Mouse (Mus musculus) embryonic facial prominence, embryonic 15.5 days (tissue): ENCODE measurements around the gene Spaar. TPM values are rescaled to one million over a fixed set of nuclear protein-coding genes. Genes with fewer than 3 reads are reported as not detected.
"Not testable (repeated sequence)": the region's sequence is repeated elsewhere in the genome, so short reads cannot be mapped to it uniquely, and the experiment has no call there.

Experiments
- ATAC-seq: fragments of 200-750 bp; cut with Nextera tagmentation; 2 replicates; pipeline ENCODE4 v1.8.0; 2017; ENCODE audit warnings: low read depth, moderate TSS enrichment; ENCODE audit not compliant: insufficient number of reproducible peaks, low FRiP score, low TSS enrichment
- H3K27ac ChIP-seq: fragments of 300-500 bp; sonication (generic); replicated peaks from 2 replicates; pipeline ENCODE4 v1.5.1; 2015; ENCODE audit warnings: mild to moderate bottlenecking, inconsistent platforms
- H3K27me3 ChIP-seq: fragments of 300-500 bp; sonication (generic); 2 replicates; pipeline ENCODE4 v1.6.1; 2015; ENCODE audit warnings: inconsistent platforms
- H3K36me3 ChIP-seq: fragments of 300-500 bp; sonication (generic); 2 replicates; pipeline ENCODE4 v1.6.1; 2015; ENCODE audit warnings: mild to moderate bottlenecking, inconsistent platforms
- H3K4me1 ChIP-seq: fragments of 300-500 bp; sonication (generic); 2 replicates; pipeline ENCODE4 v1.6.1; 2015; ENCODE audit warnings: inconsistent platforms
- H3K4me2 ChIP-seq: fragments of 300-500 bp; sonication (generic); replicated peaks from 2 replicates; pipeline ENCODE4 v1.6.1; 2015; ENCODE audit warnings: mild to moderate bottlenecking, inconsistent platforms
- H3K4me3 ChIP-seq: fragments of 300-500 bp; sonication (generic); replicated peaks from 2 replicates; pipeline ENCODE4 v1.5.1; 2015; ENCODE audit warnings: mild to moderate bottlenecking, inconsistent platforms
- H3K9ac ChIP-seq: fragments of 300-500 bp; sonication (generic); 2 replicates; pipeline ENCODE4 v1.6.1; 2015; ENCODE audit warnings: inconsistent platforms
- H3K9me3 ChIP-seq: fragments of 300-500 bp; sonication (generic); replicated peaks from 2 replicates; pipeline ENCODE4 v1.6.1; 2016; ENCODE audit warnings: inconsistent platforms
- WGBS: fragments of 180-500 bp; shearing (Covaris S2); methylation state at CpG from one replicate; pipeline ENCODE4 v1.1.7; 2015; 5-methylcytosine and 5-hydroxymethylcytosine counted together
- polyA plus RNA-seq: library from polyadenylated mRNA; unstranded; fragments of >200 nt; fragmentation: Nextera tagmentation; extraction: Ambion mirVana; gene quantifications from 2 replicates; pipeline ENCODE4 v1.2.1, GENCODE M21; 2015

Spaar gene
- polyA plus RNA-seq, 1 experiment from 2014 or later, result 0.31 TPM

GRCm38 (mm10) chr4:43759571-43760418 lies 30.0 kb downstream of the Spaar start:
- Histone ChIP-seq H3K36me3 (no peaks in the 10 kb centered on the region), H3K4me3 (no peak overlapping the region), H3K27me3 (no peaks in the 10 kb centered on the region), H3K9me3 (no peaks in the 10 kb centered on the region), H3K27ac (peak overlapping the region; percentile 73), H3K9ac (no peak overlapping the region), H3K4me1 (peaks cover 11% of the 10 kb centered on the region), H3K4me2 (0 out of 2 replicates have a peak overlapping the region, but pooled peaks have one; percentile 4)
- 43% methylated on average over 21 of the region's 21 CpGs for WGBS
- peak; percentile 63; the same call in 1 of the 2 replicates for ATAC-seq

DNA sequence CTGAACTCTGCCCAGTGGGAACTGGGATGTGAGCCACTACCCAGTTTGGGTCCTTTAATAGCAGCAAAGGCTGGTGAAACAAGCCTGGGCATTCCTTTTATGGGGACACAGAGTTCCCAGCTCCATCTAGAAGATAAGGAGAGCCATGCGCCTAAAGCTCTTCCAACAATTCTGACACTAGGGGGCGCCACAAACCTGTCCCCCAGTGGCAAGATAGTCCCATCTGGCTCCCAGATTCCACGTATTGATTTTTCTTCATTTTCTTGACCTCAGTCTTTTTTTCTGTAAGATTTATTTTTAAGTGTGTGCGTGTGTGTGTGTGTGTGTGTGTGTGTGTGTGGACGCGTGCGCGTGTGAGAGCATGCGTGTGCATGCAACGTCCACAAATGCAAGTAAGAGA lies 30.6 kb downstream of the Spaar start:
- 67% methylated on average over 10 of the region's 10 CpGs for WGBS
- Histone ChIP-seq H3K9me3 (no peaks in the 10 kb centered on the region), H3K4me2 (no peak overlapping the region), H3K9ac (no peak overlapping the region), H3K27me3 (no peaks in the 10 kb centered on the region), H3K27ac (peak overlapping the region; percentile 73), H3K4me1 (peaks cover 11% of the 10 kb centered on the region), H3K4me3 (no peak overlapping the region), H3K36me3 (no peaks in the 10 kb centered on the region)
- ATAC-seq, result no peak

DNA sequence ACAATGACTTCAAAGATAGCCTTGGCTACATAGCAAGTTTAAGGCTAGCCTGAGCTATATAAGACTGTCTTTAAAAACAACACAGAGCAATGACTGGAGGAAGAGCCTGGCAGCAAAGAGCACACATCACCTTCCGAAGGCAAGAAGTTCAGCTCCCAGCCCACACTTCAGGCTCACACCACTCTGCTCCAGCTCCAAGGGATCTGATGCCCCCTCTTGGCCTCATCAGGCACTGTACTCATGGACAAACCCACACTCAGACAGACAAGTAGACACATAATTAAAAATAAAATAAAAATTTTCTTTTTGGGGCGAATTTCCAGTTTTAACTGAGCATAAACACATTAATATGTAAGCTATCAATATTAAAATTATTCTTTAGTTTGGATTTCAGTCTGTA lies 31.5 kb downstream of the Spaar start:
- H3K4me1 ChIP-seq, result peaks cover 11% of the 10 kb centered on the region
- no peak overlapping the region for H3K4me2 ChIP-seq
- no peak overlapping the region for H3K27ac ChIP-seq
- H3K9ac ChIP-seq, result no peak overlapping the region
- H3K36me3 ChIP-seq, result no peaks in the 10 kb centered on the region
- H3K27me3 ChIP-seq, result no peaks in the 10 kb centered on the region
- no peak overlapping the region for H3K4me3 ChIP-seq
- WGBS, result 78% methylated on average over 2 of the region's 2 CpGs
- ATAC-seq, result no peak
- H3K9me3 ChIP-seq, result no peaks in the 10 kb centered on the region

DNA sequence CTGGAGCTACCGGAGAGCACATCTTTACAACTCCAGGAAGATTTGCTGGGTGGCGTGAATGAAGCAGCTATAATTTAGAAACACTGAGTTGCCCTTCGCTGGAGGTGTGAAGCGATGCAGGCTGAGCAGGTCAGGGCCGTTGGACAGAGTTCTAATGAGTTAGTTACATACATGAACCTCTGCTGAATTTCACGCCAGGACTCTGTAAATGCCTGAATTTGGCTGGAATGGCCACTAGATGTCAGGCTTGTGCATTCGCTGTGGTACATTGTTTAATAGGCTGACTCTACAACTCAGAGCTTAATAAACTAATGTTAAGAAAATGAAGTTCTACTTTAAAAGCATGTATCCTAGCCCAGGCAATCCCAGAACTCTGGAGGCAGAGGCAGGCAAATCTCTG lies 33.6 kb downstream of the Spaar start:
- WGBS, result 27% methylated on average over 7 of the region's 7 CpGs
- Histone ChIP-seq H3K36me3 (no peaks in the 10 kb centered on the region), H3K4me2 (0 out of 2 replicates have a peak overlapping the region, but pooled peaks have one; percentile 15), H3K4me3 (no peak overlapping the region), H3K9ac (no peak overlapping the region), H3K9me3 (no peaks in the 10 kb centered on the region), H3K27me3 (no peaks in the 10 kb centered on the region), H3K27ac (no peak overlapping the region), H3K4me1 (peaks cover 11% of the 10 kb centered on the region)
- ATAC-seq, result no peak

DNA sequence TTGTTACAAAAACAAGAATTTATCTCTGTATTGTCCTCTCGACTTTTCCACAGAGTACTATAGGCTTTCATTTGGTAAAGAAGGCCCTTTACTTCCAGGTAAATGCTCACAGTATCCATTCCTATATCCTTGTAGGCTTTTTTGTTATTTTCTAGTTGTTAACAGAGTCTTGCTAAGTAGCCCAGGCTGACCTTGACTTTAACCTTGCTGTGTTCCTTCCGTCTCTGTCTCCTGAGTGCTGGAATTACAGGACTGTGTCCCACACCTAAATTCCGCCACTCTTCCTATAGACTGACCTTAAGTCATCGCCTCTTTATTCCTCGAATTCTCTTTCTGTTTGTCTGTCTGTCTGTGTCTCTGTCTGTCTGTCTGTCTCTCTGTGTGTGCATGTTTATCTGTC lies 38.5 kb downstream of the Spaar start:
- Histone ChIP-seq H3K36me3 (no peaks in the 10 kb centered on the region), H3K27ac (no peak overlapping the region), H3K4me3 (no peak overlapping the region), H3K27me3 (no peaks in the 10 kb centered on the region), H3K4me2 (no peak overlapping the region), H3K9ac (no peak overlapping the region), H3K4me1 (no peaks in the 10 kb centered on the region), H3K9me3 (no peaks in the 10 kb centered on the region)
- ATAC-seq, result no peak
- WGBS, result 86% methylated on average over 5 of the region's 5 CpGs

- Histone ChIP-seq H3K36me3 (no peaks in the 10 kb centered on the region), H3K27me3 (no peaks in the 10 kb centered on the region), H3K9me3 (no peaks in the 10 kb centered on the region), H3K4me3 (no peak overlapping the region), H3K4me1 (no peaks in the 10 kb centered on the region), H3K4me2 (no peak overlapping the region), H3K27ac (no peak overlapping the region), H3K9ac (no peak overlapping the region)
- 86% methylated on average over 2 of the region's 2 CpGs for WGBS
- no peak for ATAC-seq
Measured at GRCm38 (mm10) chr4:43769374-43769773, 39.5 kb downstream of the Spaar start.

- ATAC-seq, result no peak
- no peak within 1 kb of the TSS for H3K9ac ChIP-seq
Measured at GRCm38 (mm10) chr4:43770909-43771308, 41.1 kb downstream of the Spaar start, which contains the start of gene Olfr159. Olfr159 (minus strand) TSS chr4:43771009.

DNA sequence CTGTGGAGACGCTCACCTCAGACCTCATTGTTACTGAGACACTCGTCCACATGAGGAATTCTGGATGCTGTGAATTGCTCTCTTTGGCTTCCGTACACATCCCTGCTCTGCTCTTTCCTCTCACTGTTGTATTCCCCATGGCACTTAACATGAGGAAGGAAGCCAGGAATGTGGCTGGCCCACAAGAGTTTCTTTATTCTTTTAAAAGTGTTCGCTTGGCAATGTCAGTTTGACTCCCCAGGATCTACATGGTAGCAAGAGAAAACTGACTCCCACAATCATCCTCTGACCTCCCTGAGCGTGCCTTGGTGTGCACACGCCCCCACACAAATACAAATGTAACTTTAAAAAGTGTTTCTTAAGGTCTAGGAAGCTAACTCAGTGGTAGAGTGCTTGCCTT lies 41.8 kb downstream of the Spaar start:
- 46% methylated on average over 6 of the region's 6 CpGs for WGBS
- no peaks in the 10 kb centered on the region for H3K27me3 ChIP-seq
- no peak overlapping the region for H3K9ac ChIP-seq
- H3K4me2 ChIP-seq, result no peak overlapping the region
- no peak overlapping the region for H3K27ac ChIP-seq
- H3K4me1 ChIP-seq, result no peaks in the 10 kb centered on the region
- H3K4me3 ChIP-seq, result no peak overlapping the region
- H3K36me3 ChIP-seq, result no peaks in the 10 kb centered on the region
- no peaks in the 10 kb centered on the region for H3K9me3 ChIP-seq
- ATAC-seq, result no peak

More at GRCm38 (mm10) chr4:43770909-43771308, 41.1 kb downstream of the Spaar start, which contains the start of gene Olfr159:
- no peak within 1 kb of the TSS for H3K4me2 ChIP-seq
- no peaks in the 10 kb centered on the region for H3K4me1 ChIP-seq
- H3K4me3 ChIP-seq, result no peak within 1 kb of the TSS
- 81% methylated on average over 6 of the region's 6 CpGs for WGBS
- H3K27ac ChIP-seq, result no peak within 1 kb of the TSS
- H3K36me3 ChIP-seq, result no peaks in the 10 kb centered on the region
- H3K9me3 ChIP-seq, result no peaks in the 10 kb centered on the region
- no peaks in the 10 kb centered on the region for H3K27me3 ChIP-seq

DNA sequence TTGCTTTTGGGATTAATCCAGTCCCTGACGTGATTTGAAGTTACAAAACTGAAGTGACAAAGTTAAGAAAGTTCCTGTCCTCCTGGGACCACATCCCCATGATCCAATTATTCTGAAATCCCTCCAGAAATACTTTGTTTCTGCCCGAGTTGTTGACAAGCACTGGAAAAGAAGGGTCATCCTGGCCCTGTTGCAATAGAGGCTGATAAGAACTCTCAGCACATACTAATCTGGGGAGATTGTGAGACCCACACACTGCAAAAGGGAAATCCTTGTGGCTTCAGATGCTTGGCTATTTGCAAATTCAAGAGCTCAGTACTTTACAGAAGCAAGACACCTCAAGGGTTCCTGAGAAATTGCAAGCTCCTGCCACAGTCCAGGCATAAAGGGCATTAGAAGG lies 42.5 kb downstream of the Spaar start:
- no peak overlapping the region for H3K4me3 ChIP-seq
- H3K36me3 ChIP-seq, result no peaks in the 10 kb centered on the region
- no peak overlapping the region for H3K4me2 ChIP-seq
- WGBS, result 30% methylated on average over 2 of the region's 2 CpGs
- H3K27me3 ChIP-seq, result no peaks in the 10 kb centered on the region
- no peak for ATAC-seq
- H3K9me3 ChIP-seq, result no peaks in the 10 kb centered on the region
- no peak overlapping the region for H3K9ac ChIP-seq
- H3K4me1 ChIP-seq, result no peaks in the 10 kb centered on the region
- H3K27ac ChIP-seq, result no peak overlapping the region

DNA sequence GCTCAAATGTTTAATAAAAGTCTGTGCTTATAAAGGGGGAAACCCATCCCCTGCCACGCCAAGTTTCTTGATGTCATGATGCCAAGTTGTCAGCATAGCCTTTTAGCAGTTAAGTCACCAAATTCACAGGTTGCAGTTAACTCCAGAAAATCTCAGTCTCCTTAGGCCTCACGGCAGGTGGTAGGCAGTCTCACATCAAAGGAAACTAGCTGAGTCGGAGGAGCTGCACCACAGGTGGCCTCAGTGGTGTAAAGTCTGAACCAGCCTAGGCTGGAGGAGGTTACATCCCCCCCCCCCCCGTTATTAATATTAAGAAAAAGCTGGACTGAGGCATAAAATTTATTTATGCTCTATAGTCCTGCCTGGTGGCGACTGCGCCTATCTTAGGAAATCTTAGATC lies 65.5 kb downstream of the Spaar start:
- WGBS, result 77% methylated on average over 6 of the region's 6 CpGs
- no peak overlapping the region for H3K27ac ChIP-seq
- no peak for ATAC-seq

GRCm38 (mm10) chr4:43795844-43796243 lies 66.0 kb downstream of the Spaar start:
- H3K4me3 ChIP-seq, H3K36me3 ChIP-seq, H3K4me1 ChIP-seq, ATAC-seq, H3K27me3 ChIP-seq, H3K27ac ChIP-seq, H3K9ac ChIP-seq, H3K4me2 ChIP-seq, H3K9me3 ChIP-seq: not testable (repeated sequence)
- WGBS, result 85% methylated on average over 5 of the region's 5 CpGs

More for the DNA sequence above, 65.5 kb downstream of the Spaar start:
- Histone ChIP-seq H3K36me3 (no peaks in the 10 kb centered on the region), H3K4me1 (no peaks in the 10 kb centered on the region), H3K27me3 (no peaks in the 10 kb centered on the region), H3K4me3 (no peak overlapping the region), H3K4me2 (no peak overlapping the region), H3K9me3 (no peaks in the 10 kb centered on the region), H3K9ac (no peak overlapping the region)

GRCm38 (mm10) chr4:43798936-43799335 lies 69.1 kb downstream of the Spaar start:
- ATAC-seq, result no peak
- H3K9me3 ChIP-seq, result no peaks in the 10 kb centered on the region
- no peaks in the 10 kb centered on the region for H3K36me3 ChIP-seq
- H3K4me3 ChIP-seq, result no peak overlapping the region
- no peaks in the 10 kb centered on the region for H3K4me1 ChIP-seq
- no peak overlapping the region for H3K27ac ChIP-seq
- H3K27me3 ChIP-seq, result no peaks in the 10 kb centered on the region
- WGBS, result 70% methylated on average over 7 of the region's 7 CpGs
- H3K4me2 ChIP-seq, result no peak overlapping the region
- H3K9ac ChIP-seq, result no peak overlapping the region
